Mouse (Mus musculus) MEL (cell line): ENCODE results near the gene Pomt1. TPM values are rescaled to one million over a fixed set of nuclear protein-coding genes. Genes with fewer than 3 reads are reported as not detected.
A peak's percentile ranks its signal among the peaks of the same experiment; 100 is the strongest.

ENCODE experiments used
- DNase-seq: peaks from one replicate; pipeline ENCODE4 v3.0.0; 2011; ENCODE audit warnings: low read depth, low spot score
- H3K27ac ChIP-seq: 2 replicates; pipeline ENCODE4 v1.5.1; 2012; ENCODE audit warnings: low read depth, mild to moderate bottlenecking, control low read depth, low read length, moderate library complexity; ENCODE audit not compliant: control insufficient read depth
- H3K27me3 ChIP-seq, 2 experiments: fragments of 150-350 bp in 1 of 2; sonication (generic) in 1 of 2; 2 replicates each; pipeline ENCODE4 v1.6.1; 2012; ENCODE audit warnings: low read length in 2 of 2, mild to moderate bottlenecking in 2 of 2, improper control_type of control experiment in 1 of 2, moderate library complexity in 1 of 2; ENCODE audit not compliant: insufficient read depth in 2 of 2, control insufficient read depth in 1 of 2
- H3K36me3 ChIP-seq, 2 experiments: 2 replicates each; pipeline ENCODE4 v1.6.1; 2012 to 2014; ENCODE audit warnings: low read length in 2 of 2, improper control_type of control experiment in 1 of 2, inconsistent platforms in 1 of 2, mild to moderate bottlenecking in 1 of 2; ENCODE audit not compliant: insufficient read depth in 2 of 2, control insufficient read depth in 1 of 2
- H3K4me1 ChIP-seq, 2 experiments: fragments of 150-350 bp in 1 of 2; sonication (generic) in 1 of 2; 2 replicates each; pipeline ENCODE4 v1.6.1; 2012; ENCODE audit warnings: low read length in 2 of 2, improper control_type of control experiment in 1 of 2, mild to moderate bottlenecking in 1 of 2; ENCODE audit not compliant: insufficient read depth in 2 of 2, control insufficient read depth in 1 of 2
- H3K4me3 ChIP-seq, 2 experiments: fragments of 150-350 bp in 1 of 2; sonication (generic) in 1 of 2; 2 replicates each; pipeline ENCODE4 v1.5.1; 2012; ENCODE audit warnings: low read depth in 2 of 2, low read length in 2 of 2, mild to moderate bottlenecking in 2 of 2, moderate library complexity in 2 of 2, control low read depth in 1 of 2, improper control_type of control experiment in 1 of 2; ENCODE audit not compliant: control insufficient read depth in 1 of 2, insufficient read depth in 1 of 2
- H3K79me2 ChIP-seq: 2 replicates; pipeline ENCODE4 v1.6.1; 2012; ENCODE audit warnings: mild to moderate bottlenecking, low read length, moderate library complexity; ENCODE audit not compliant: control insufficient read depth, poor library complexity, insufficient read depth
- H3K9ac ChIP-seq: 2 replicates; pipeline ENCODE4 v1.6.1; 2012; ENCODE audit warnings: low read depth, mild to moderate bottlenecking, control low read depth, low read length, moderate library complexity; ENCODE audit not compliant: control insufficient read depth, poor library complexity, severe bottlenecking
- H3K9me3 ChIP-seq: fragments of 150-350 bp; sonication (generic); replicated peaks from 2 replicates; pipeline ENCODE4 v1.6.1; 2012; ENCODE audit warnings: mild to moderate bottlenecking, low read length, improper control_type of control experiment, moderate library complexity; ENCODE audit not compliant: insufficient read depth
- CTCF ChIP-seq, 3 experiments: IDR thresholded peaks in 2 of 3; conservative IDR thresholded peaks in 1 of 3; 2 replicates each; pipeline ENCODE4 v1.5.1; 2011 to 2012; ENCODE audit warnings: low read length in 3 of 3, low read depth in 2 of 3, mild to moderate bottlenecking in 2 of 3, improper control_type of control experiment in 1 of 3, inconsistent platforms in 1 of 3, mixed read lengths in 1 of 3, moderate library complexity in 1 of 3; ENCODE audit not compliant: control insufficient read depth in 1 of 3, insufficient read depth in 1 of 3, poor library complexity in 1 of 3, severe bottlenecking in 1 of 3
- E2F4 ChIP-seq: IDR thresholded peaks from 2 replicates; pipeline ENCODE4 v1.6.1; 2011; ENCODE audit warnings: low read depth, low read length, improper control_type of control experiment, borderline replicate concordance
- EP300 ChIP-seq, 2 experiments: IDR thresholded peaks; 2 replicates each; pipeline ENCODE4 v1.6.1; 2011; ENCODE audit warnings: improper control_type of control experiment in 2 of 2, low read length in 2 of 2, low read depth in 1 of 2, mild to moderate bottlenecking in 1 of 2
- GABPA ChIP-seq: IDR thresholded peaks from 2 replicates; pipeline ENCODE4 v1.6.1; 2012; ENCODE audit warnings: low read depth, mild to moderate bottlenecking, inconsistent platforms, low read length, improper control_type of control experiment, moderate library complexity
- JUND ChIP-seq: IDR thresholded peaks from 2 replicates; pipeline ENCODE4 v1.6.1; 2011; ENCODE audit warnings: low read depth, mild to moderate bottlenecking, improper control_type of control experiment, low read length
- RAD21 ChIP-seq: IDR thresholded peaks from 2 replicates; pipeline ENCODE4 v1.6.1; 2011; ENCODE audit warnings: mild to moderate bottlenecking, low read depth, low read length, improper control_type of control experiment
- RCOR1 ChIP-seq: IDR thresholded peaks from 2 replicates; pipeline ENCODE4 v1.6.1; 2012; ENCODE audit warnings: low read depth, mild to moderate bottlenecking, inconsistent platforms, low read length, improper control_type of control experiment
- SMC3 ChIP-seq: IDR thresholded peaks from 2 replicates; pipeline ENCODE4 v1.6.1; 2011; ENCODE audit warnings: low read depth, low read length, improper control_type of control experiment
- TAL1 ChIP-seq: IDR thresholded peaks from 2 replicates; pipeline ENCODE4 v1.6.1; 2012; ENCODE audit warnings: mild to moderate bottlenecking, inconsistent platforms, low read length, moderate library complexity, mixed read lengths
- TCF12 ChIP-seq: IDR thresholded peaks from 2 replicates; pipeline ENCODE4 v1.6.1; 2014; ENCODE audit warnings: low read depth, mild to moderate bottlenecking, inconsistent platforms, low read length, improper control_type of control experiment, moderate library complexity
- ZNF384 ChIP-seq: IDR thresholded peaks from 2 replicates; pipeline ENCODE4 v1.6.1; 2012; ENCODE audit warnings: low read depth, mild to moderate bottlenecking, inconsistent platforms, low read length, improper control_type of control experiment
- polyA plus RNA-seq, 2 experiments: library from polyadenylated mRNA; stranded (reverse) in 1 of 2; unstranded in 1 of 2; fragments of >175 nt in 1 of 2; fragments of >200 nt in 1 of 2; gene quantifications; 2 replicates each; pipeline versions ENCODE4 v1.2.1 to v1.2.4; 2012; ENCODE audit warnings: low replicate concordance in 2 of 2, low read depth in 1 of 2; ENCODE audit not compliant: insufficient read length in 2 of 2, insufficient read depth in 1 of 2, missing spikeins in 1 of 2
- total RNA-seq: library from RNA; depleted of rRNA; stranded (reverse); fragments of 300-350 nt; gene quantifications from 2 replicates; pipeline ENCODE4 v1.2.3, GENCODE M21; 2012; rRNA removed

The Pomt1 gene
- total and polyA plus RNA-seq, 3 experiments: 34.2 to 42.8 TPM; not detected in 1

DNA sequence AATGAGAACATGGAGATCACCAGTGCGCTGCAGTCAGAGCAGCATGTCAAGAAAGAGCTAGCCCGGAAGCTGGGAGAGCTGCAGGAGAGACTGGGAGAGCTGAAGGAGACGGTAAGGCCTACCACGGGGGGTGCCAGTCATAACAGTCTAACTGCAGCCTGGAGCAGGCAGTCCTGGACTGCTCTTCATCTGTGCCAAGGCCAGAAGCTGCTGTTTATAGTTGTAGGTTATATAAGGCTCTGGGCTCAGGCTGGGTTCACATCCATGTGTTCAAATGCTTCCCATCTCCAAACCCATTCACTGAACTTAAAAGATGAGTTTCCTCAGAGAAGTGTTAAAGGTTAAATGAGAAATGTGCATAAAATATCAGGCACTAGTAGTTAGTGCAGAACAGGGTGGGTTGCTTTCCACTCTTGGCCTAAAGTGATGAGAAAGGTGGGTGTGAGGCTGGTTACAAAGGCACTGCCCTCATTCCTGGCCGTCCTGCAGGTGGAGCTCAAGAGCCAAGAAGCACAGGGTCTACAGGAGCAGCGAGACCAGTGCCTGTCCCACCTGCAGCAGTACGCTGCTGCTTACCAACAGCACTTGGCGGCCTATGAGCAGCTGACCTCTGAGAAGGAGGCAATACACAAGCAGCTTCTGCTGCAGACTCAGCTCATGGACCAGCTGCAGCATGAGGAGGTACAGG is 67.9 kb downstream of the Pomt1 start:
- DNase-seq: peak; percentile 56
- H3K36me3 ChIP-seq: peaks cover 0 to 2% of the 10 kb centered on the region in 2 experiments; a peak in 2 of 4 replicates
- TF ChIP-seq EP300 (IDR thresholded peaks at IDR 0.05; ENCODE audit: low read depth in 1 of 2, low read length in 2 of 2): no peak
- peak; percentile 54 for TF ChIP-seq SMC3
- TF ChIP-seq RCOR1: no peak
- TF ChIP-seq ZNF384: no peak
- TF ChIP-seq TAL1: no peak
- peak; percentile 36 for TF ChIP-seq RAD21
- no peak for TF ChIP-seq JUND
- no peak for TF ChIP-seq GABPA
- TF ChIP-seq E2F4: no peak
- TF ChIP-seq CTCF (IDR thresholded peaks at IDR 0.05 in 2 of 3, conservative IDR thresholded peaks at IDR 0.05 in 1 of 3; ENCODE audit: control insufficient read depth in 1 of 3, insufficient read depth in 1 of 3, low read depth in 2 of 3, low read length in 3 of 3, poor library complexity in 1 of 3, severe bottlenecking in 1 of 3): peak; percentile 68 to 71 (median 70)
- TF ChIP-seq TCF12: no peak
- no peaks in the 10 kb centered on the region for H3K79me2 ChIP-seq
- H3K9ac ChIP-seq: no peak overlapping the region
- no peaks in the 10 kb centered on the region for H3K9me3 ChIP-seq
- H3K4me3 ChIP-seq: no peak overlapping the region
- no peaks in the 10 kb centered on the region for H3K4me1 ChIP-seq
- no peak overlapping the region for H3K27ac ChIP-seq
- H3K27me3 ChIP-seq: no peaks in the 10 kb centered on the region

Other genes starting within 250 kb of the Pomt1 start
- gene Fam78a, start 151.7 kb upstream of the Pomt1 start, total RNA-seq: 10.7 and 16.0 TPM in 2 replicates
- gene Fam78a, start 151.7 kb upstream of the Pomt1 start, polyA plus RNA-seq: 10 to 100 TPM in 1 of 2 experiments, not detected in 1; 17.4 TPM
- 7.3 and 7.6 TPM in 2 replicates for gene Plpp7, start 141.1 kb upstream of the Pomt1 start, total RNA-seq
- 10 to 100 TPM in 1 of 2 experiments, not detected in 1; 15.1 TPM for gene Plpp7, start 141.1 kb upstream of the Pomt1 start, polyA plus RNA-seq
- gene Prrc2b, start 85.5 kb upstream of the Pomt1 start, total RNA-seq: 14.8 and 18.4 TPM in 2 replicates
- gene Prrc2b, start 85.5 kb upstream of the Pomt1 start, polyA plus RNA-seq: 10 to 100 TPM; 42.2 to 42.9 TPM
- gene Uck1, start 23.6 kb downstream of the Pomt1 start, total RNA-seq: 60.1 and 73.7 TPM in 2 replicates
- 10 to 100 TPM in 1 of 2 experiments, not detected in 1; 60.6 TPM for gene Uck1, start 23.6 kb downstream of the Pomt1 start, polyA plus RNA-seq
- 20.3 TPM in 2 replicates for gene Golga2, start 50.8 kb downstream of the Pomt1 start, total RNA-seq
- 10 to 100 TPM in 1 of 2 experiments, not detected in 1; 38.6 TPM for gene Golga2, start 50.8 kb downstream of the Pomt1 start, polyA plus RNA-seq
- 342 and 371 TPM in 2 replicates for gene Swi5, start 51.5 kb downstream of the Pomt1 start, total RNA-seq
- 100 to 1,000 TPM in 1 of 2 experiments, not detected in 1; 480 TPM for gene Swi5, start 51.5 kb downstream of the Pomt1 start, polyA plus RNA-seq
- gene Ciz1, start 115.7 kb downstream of the Pomt1 start, total RNA-seq: 20.7 and 21.6 TPM in 2 replicates
- gene Ciz1, start 115.7 kb downstream of the Pomt1 start, polyA plus RNA-seq: 10 to 100 TPM in 1 of 2 experiments, not detected in 1; 99.8 TPM
- gene Dnm1, start 116.7 kb downstream of the Pomt1 start, total RNA-seq: 0.42 and 0.49 TPM in 2 replicates
- 1 to 10 TPM in 1 of 2 experiments, not detected in 1; 5.0 TPM for gene Dnm1, start 116.7 kb downstream of the Pomt1 start, polyA plus RNA-seq
- 52.3 and 63.5 TPM in 2 replicates for gene 1110008P14Rik, start 145.3 kb downstream of the Pomt1 start, total RNA-seq
- gene 1110008P14Rik, start 145.3 kb downstream of the Pomt1 start, polyA plus RNA-seq: 10 to 100 TPM in 1 of 2 experiments, not detected in 1; 62.9 TPM
- not detected in 2 replicates for gene Lcn2, start 151.7 kb downstream of the Pomt1 start, total RNA-seq
- gene Lcn2, start 151.7 kb downstream of the Pomt1 start, polyA plus RNA-seq: not detected
- 30.4 and 33.3 TPM in 2 replicates for gene Ptges2, start 159.3 kb downstream of the Pomt1 start, total RNA-seq
- 100 to 1,000 TPM in 1 of 2 experiments, 10 to 100 TPM in 1; 47.0 to 396 TPM for gene Ptges2, start 159.3 kb downstream of the Pomt1 start, polyA plus RNA-seq
- gene Naif1, start 213.9 kb downstream of the Pomt1 start, total RNA-seq: 4.4 and 4.9 TPM in 2 replicates
- 1 to 10 TPM in 1 of 2 experiments, not detected in 1; 8.5 TPM for gene Naif1, start 213.9 kb downstream of the Pomt1 start, polyA plus RNA-seq
- 28.1 and 32.5 TPM in 2 replicates for gene Slc25a25, start 214.9 kb downstream of the Pomt1 start, total RNA-seq
- gene Slc25a25, start 214.9 kb downstream of the Pomt1 start, polyA plus RNA-seq: 10 to 100 TPM in 1 of 2 experiments, not detected in 1; 22.3 TPM